Mouse (Mus musculus): Measurements from ENCODE around the gene Nt5c2.

Gene Nt5c2

GRCm38 (mm10) chr19:46886826-46887225, 128.1 kb downstream of the Nt5c2 start:
- DNase-seq (ENCODE audit: low spot score), result no peak

GRCm38 (mm10) chr19:46885365-46885764, 129.6 kb downstream of the Nt5c2 start:
- no peak for DNase-seq (ENCODE audit: low spot score)

- no peak for DNase-seq (ENCODE audit: low spot score)
Measured at GRCm38 (mm10) chr19:46879876-46880275, 135.1 kb downstream of the Nt5c2 start.

GRCm38 (mm10) chr19:46878346-46878745, 136.6 kb downstream of the Nt5c2 start:
- no peak for DNase-seq (ENCODE audit: low spot score)

GRCm38 (mm10) chr19:46877886-46878285, 137.1 kb downstream of the Nt5c2 start:
- no peak for DNase-seq (ENCODE audit: low spot score)

GRCm38 (mm10) chr19:46875790-46876189, 139.2 kb downstream of the Nt5c2 start:
- peak; percentile 50 for DNase-seq (ENCODE audit: low spot score)

GRCm38 (mm10) chr19:46873924-46874323, 141.0 kb downstream of the Nt5c2 start:
- no peak for DNase-seq (ENCODE audit: low spot score)

- no peak for DNase-seq (ENCODE audit: low spot score)
Measured at GRCm38 (mm10) chr19:46871651-46872050, 143.3 kb downstream of the Nt5c2 start.

- no peak for DNase-seq (ENCODE audit: low spot score)
Measured at GRCm38 (mm10) chr19:46871096-46871495, 143.9 kb downstream of the Nt5c2 start.

- DNase-seq (ENCODE audit: low spot score), result peak; percentile 44
Measured at GRCm38 (mm10) chr19:46869526-46869925, 145.4 kb downstream of the Nt5c2 start.

GRCm38 (mm10) chr19:46869049-46869448, 145.9 kb downstream of the Nt5c2 start:
- DNase-seq (ENCODE audit: low spot score), result no peak

- no peak for DNase-seq (ENCODE audit: low spot score)
Measured at GRCm38 (mm10) chr19:46865381-46865780, 149.6 kb downstream of the Nt5c2 start.

GRCm38 (mm10) chr19:46864731-46865331, 150.1 kb downstream of the Nt5c2 start:
- DNase-seq (ENCODE audit: low spot score), result no peak

- DNase-seq (ENCODE audit: low spot score), result no peak
Measured at GRCm38 (mm10) chr19:46864079-46864478, 150.9 kb downstream of the Nt5c2 start.

- no peak for DNase-seq (ENCODE audit: low spot score)
Measured at GRCm38 (mm10) chr19:46863236-46863927, 151.6 kb downstream of the Nt5c2 start.

- no peak for DNase-seq (ENCODE audit: low spot score)
Measured at GRCm38 (mm10) chr19:46862556-46862955, 152.4 kb downstream of the Nt5c2 start.

- no peak for DNase-seq (ENCODE audit: low spot score)
Measured at GRCm38 (mm10) chr19:46858200-46858599, 156.8 kb downstream of the Nt5c2 start.

- no peak for DNase-seq (ENCODE audit: low spot score)
Measured at GRCm38 (mm10) chr19:46857277-46857989, 157.5 kb downstream of the Nt5c2 start.

- no peak for DNase-seq (ENCODE audit: low spot score)
Measured at GRCm38 (mm10) chr19:46856780-46857179, 158.2 kb downstream of the Nt5c2 start.

GRCm38 (mm10) chr19:46856232-46856631, 158.7 kb downstream of the Nt5c2 start:
- DNase-seq (ENCODE audit: low spot score), result no peak

GRCm38 (mm10) chr19:46849443-46849997, 165.4 kb downstream of the Nt5c2 start:
- peak; percentile 38 for DNase-seq (ENCODE audit: low spot score)

GRCm38 (mm10) chr19:46848381-46849268, 166.3 kb downstream of the Nt5c2 start:
- DNase-seq (ENCODE audit: low spot score), result no peak

Measured in ovary, adult 18-20 months (tissue).